Mouse (Mus musculus) G1E (cell line): Measurements from ENCODE around the gene B230217C12Rik.

Experiments
- CTCF ChIP-seq: IDR thresholded peaks from 2 replicates; pipeline ENCODE4 v1.5.1; 2012; ENCODE audit warnings: low read depth, low read length, inconsistent platforms, mixed read lengths
- GATA1 ChIP-seq: IDR thresholded peaks from 2 replicates; pipeline ENCODE4 v1.6.1; 2012; ENCODE audit warnings: borderline replicate concordance, low read length, inconsistent platforms, mixed read lengths
- GATA2 ChIP-seq: IDR thresholded peaks from 2 replicates; pipeline ENCODE4 v1.6.1; 2012; ENCODE audit warnings: low read depth, low read length, inconsistent platforms, borderline replicate concordance
- POLR2AphosphoS5 ChIP-seq: IDR thresholded peaks from 2 replicates; pipeline ENCODE4 v1.6.1; 2012; ENCODE audit warnings: low read depth, low read length, inconsistent platforms; ENCODE audit not compliant: insufficient replicate concordance

GRCm38 (mm10) chr11:97817379-97817778 lies 23.2 kb upstream of the B230217C12Rik start:
- TF ChIP-seq CTCF (no peak), POLR2AphosphoS5 (no peak), GATA1 (no peak), GATA2 (no peak)
